In the genomic region with DNA sequence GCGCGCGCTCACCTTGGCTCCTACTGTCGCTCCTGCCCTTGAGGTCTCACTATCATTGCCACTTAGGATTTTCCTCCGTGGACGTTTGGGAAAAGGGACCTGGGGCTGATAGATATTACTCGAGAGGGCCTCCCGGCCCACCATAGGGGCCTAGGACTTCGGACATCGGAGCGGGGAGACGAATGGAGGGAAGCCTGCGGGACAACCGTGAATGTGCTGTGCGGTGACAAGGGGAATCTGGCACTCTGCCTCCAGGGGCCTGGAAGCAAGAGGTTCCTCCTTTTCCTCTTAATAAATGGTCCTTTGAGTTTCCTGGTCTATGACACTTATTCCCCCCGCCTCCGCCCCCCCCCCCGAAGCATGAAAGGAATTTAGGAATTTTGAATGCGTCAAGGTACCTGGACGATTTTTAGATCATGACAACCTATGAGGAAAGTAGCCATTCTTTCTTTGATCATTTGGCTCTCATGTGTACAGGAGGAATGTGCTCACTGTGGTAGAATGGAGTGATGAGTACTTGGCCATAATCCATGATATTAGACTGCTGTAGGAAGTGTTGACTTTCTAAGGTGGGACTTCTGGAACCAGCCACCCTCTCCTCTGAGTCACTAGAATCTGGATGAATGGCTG, we compare ENCODE assay signal across 8 mouse cellular contexts. TPM values are rescaled to one million over a fixed set of nuclear protein-coding genes. Genes with fewer than 3 reads are reported as not detected.
DNase-seq lines count a peak whose midpoint lies in the region; ATAC-seq and TF ChIP-seq lines count a peak whose summit lies in the region.

No protein-coding gene starts in this region.

- ATAC-seq in kidney, embryonic 16.5 days (ENCODE audit: low FRiP score, low TSS enrichment), result no peak
- no peak for ATAC-seq in heart, embryonic 16.5 days (replicated peaks; ENCODE audit: extremely low read depth, insufficient read depth, low FRiP score)
- ATAC-seq in liver, embryonic 14.5 days (ENCODE audit: insufficient read depth), result no peak
- no peak for ATAC-seq in stomach, embryonic 15.5 days (ENCODE audit: insufficient read depth, low FRiP score, low read depth)

- H3K27ac ChIP-seq in kidney, embryonic 16.5 days (ENCODE audit: low read length), result peak overlapping the region; percentile 96
- H3K27ac ChIP-seq in bone marrow macrophage, adult 2 months (ENCODE audit: insufficient read depth, low read depth, low read length), result peak overlapping the region; percentile 66
- H3K27ac ChIP-seq in heart, embryonic 16.5 days (ENCODE audit: low read length), result peak overlapping the region; percentile 92
- H3K27ac ChIP-seq in liver, embryonic 14.5 days, result peak overlapping the region; percentile 67
- H3K27ac ChIP-seq in stomach, embryonic 15.5 days, result peak overlapping the region; percentile 96

- H3K36me3 ChIP-seq in kidney, embryonic 16.5 days (ENCODE audit: insufficient read depth, low read length), result peaks cover 12% of the 10 kb centered on the region
- H3K36me3 ChIP-seq in heart, embryonic 16.5 days (ENCODE audit: control insufficient read depth, insufficient read depth), result peaks cover 16% of the 10 kb centered on the region
- peaks cover 12% of the 10 kb centered on the region for H3K36me3 ChIP-seq in liver, embryonic 14.5 days (replicated peaks; ENCODE audit: control insufficient read depth, insufficient read depth, low read depth)
- peaks cover 6% of the 10 kb centered on the region; the same call in 1 of the 2 replicates for H3K36me3 ChIP-seq in stomach, embryonic 15.5 days

- H3K9me3 ChIP-seq in kidney, embryonic 16.5 days (ENCODE audit: low read length), result no peaks in the 10 kb centered on the region
- no peaks in the 10 kb centered on the region for H3K9me3 ChIP-seq in heart, embryonic 16.5 days (replicated peaks; ENCODE audit: control insufficient read depth, low read length)
- no peaks in the 10 kb centered on the region for H3K9me3 ChIP-seq in liver, embryonic 14.5 days (ENCODE audit: control insufficient read depth, low read length)
- no peaks in the 10 kb centered on the region for H3K9me3 ChIP-seq in stomach, embryonic 15.5 days

- H3K27me3 ChIP-seq in kidney, embryonic 16.5 days (ENCODE audit: insufficient read depth, low read length), result no peaks in the 10 kb centered on the region
- H3K27me3 ChIP-seq in heart, embryonic 16.5 days (ENCODE audit: control insufficient read depth, insufficient read depth, low read length), result no peaks in the 10 kb centered on the region
- H3K27me3 ChIP-seq in liver, embryonic 14.5 days (ENCODE audit: control insufficient read depth, insufficient read depth, low read length), result no peaks in the 10 kb centered on the region
- no peaks in the 10 kb centered on the region for H3K27me3 ChIP-seq in stomach, embryonic 15.5 days (replicated peaks)

- no peak for DNase-seq in kidney, adult 8-10 months
- no peak for DNase-seq in liver, embryonic 14.5 days (ENCODE audit: low read depth in 3 of 3, low spot score in 3 of 3)
- no peak for DNase-seq in right cerebral cortex, postnatal 25 days
- DNase-seq in thymus, postnatal 10 days (ENCODE audit: low spot score in 2 of 2), result no peak

- under 1% methylated on average over 20 of the region's 20 CpGs for WGBS in kidney, embryonic 16.5 days
- WGBS in heart, embryonic 16.5 days, result 1% methylated on average over 20 of the region's 20 CpGs
- 3% methylated on average over 20 of the region's 20 CpGs for WGBS in liver, embryonic 14.5 days (ENCODE audit: insufficient replicate concordance)
- WGBS in stomach, embryonic 15.5 days, result 1% methylated on average over 20 of the region's 20 CpGs

- H3K4me1 ChIP-seq in kidney, embryonic 16.5 days (ENCODE audit: insufficient read depth, low read length), result peaks cover 14% of the 10 kb centered on the region
- peaks cover 22% of the 10 kb centered on the region for H3K4me1 ChIP-seq in bone marrow macrophage, adult 2 months (ENCODE audit: control insufficient read depth, insufficient read depth, low read length)
- peaks cover 8% of the 10 kb centered on the region for H3K4me1 ChIP-seq in heart, embryonic 16.5 days (ENCODE audit: control insufficient read depth, insufficient read depth, low read length)
- peaks cover 5% of the 10 kb centered on the region in 2 experiments for H3K4me1 ChIP-seq in liver, embryonic 14.5 days (replicated peaks; ENCODE audit: control insufficient read depth in 2 of 2, insufficient read depth in 2 of 2, low read length in 1 of 2)
- no peaks in the 10 kb centered on the region; the same call in 1 of the 2 replicates for H3K4me1 ChIP-seq in stomach, embryonic 15.5 days

- no peak for TF ChIP-seq CTCF in bone marrow macrophage, adult 2 months (IDR thresholded peaks at IDR 0.05; ENCODE audit: low read depth, low read length)
- TF ChIP-seq CTCF in liver, embryonic 14.5 days (IDR thresholded peaks at IDR 0.05; ENCODE audit: low read depth), result no peak

- TF ChIP-seq EP300 in liver, embryonic 14.5 days (IDR thresholded peaks at IDR 0.05; ENCODE audit: low read depth), result no peak

- peak overlapping the region; percentile 96 for H3K4me3 ChIP-seq in kidney, embryonic 16.5 days (ENCODE audit: low read length)
- peak overlapping the region; percentile 86 for H3K4me3 ChIP-seq in bone marrow macrophage, adult 2 months (ENCODE audit: insufficient read depth, low read length)
- peak overlapping the region; percentile 92 for H3K4me3 ChIP-seq in heart, embryonic 16.5 days (ENCODE audit: low read length)
- peak overlapping the region; percentile 85 to 90 for H3K4me3 ChIP-seq in liver, embryonic 14.5 days (ENCODE audit: insufficient read depth in 1 of 2, low read depth in 2 of 2, low read length in 2 of 2)
- peak overlapping the region; percentile 86 for H3K4me3 ChIP-seq in stomach, embryonic 15.5 days (replicated peaks)

- peak overlapping the region; percentile 83 for H3K4me2 ChIP-seq in kidney, embryonic 16.5 days (replicated peaks; ENCODE audit: low read depth, low read length)
- H3K4me2 ChIP-seq in heart, embryonic 16.5 days (ENCODE audit: low read depth, low read length), result peak overlapping the region; percentile 85
- H3K4me2 ChIP-seq in liver, embryonic 14.5 days (ENCODE audit: low read depth), result peak overlapping the region; percentile 96
- H3K4me2 ChIP-seq in stomach, embryonic 15.5 days, result peak overlapping the region; percentile 69

- no peak for TF ChIP-seq POLR2A in bone marrow macrophage, adult 2 months (IDR thresholded peaks at IDR 0.05; ENCODE audit: borderline replicate concordance, low read depth, low read length)

- H3K9ac ChIP-seq in kidney, embryonic 16.5 days (replicated peaks; ENCODE audit: low read length), result peak overlapping the region; percentile 89
- H3K9ac ChIP-seq in heart, embryonic 16.5 days (ENCODE audit: low read length), result peak overlapping the region; percentile 92
- peak overlapping the region; percentile 92 for H3K9ac ChIP-seq in liver, embryonic 14.5 days (replicated peaks)
- H3K9ac ChIP-seq in stomach, embryonic 15.5 days, result peak overlapping the region; percentile 73

RNA-seq across cellular contexts. Expression of gene Arf2, which starts 0.7 kb away (rescaled TPM):
- polyA plus RNA-seq in kidney, embryonic 16.5 days (2015; fragmentation: Nextera tagmentation; extraction: Ambion mirVana), result 67.8 and 69.8 TPM in 2 replicates
- polyA plus RNA-seq in bone marrow macrophage, adult 2 months (2012; ENCODE audit: insufficient read depth, insufficient read length, missing spikeins), result 45.7 and 46.4 TPM in 2 replicates
- 59.2 and 62.7 TPM in 2 replicates for polyA plus RNA-seq in heart, embryonic 16.5 days (2015; fragmentation: Nextera tagmentation; extraction: Ambion mirVana)
- 8.3 and 12.1 TPM in 2 replicates for polyA plus RNA-seq in liver, embryonic 14.5 days (2012; rRNA removed)
- polyA plus RNA-seq in liver, embryonic 14.5 days (2014; fragmentation: Nextera tagmentation; extraction: Ambion mirVana), result 17.5 and 21.0 TPM in 2 replicates
- polyA plus RNA-seq in stomach, embryonic 15.5 days (2015; fragmentation: Nextera tagmentation; extraction: Ambion mirVana), result 53.1 and 55.8 TPM in 2 replicates

RNA-seq across cellular contexts. Expression of gene Nsf, which starts 13.4 kb away (rescaled TPM):
- 47.5 and 54.2 TPM in 2 replicates for polyA plus RNA-seq in kidney, embryonic 16.5 days (2015; fragmentation: Nextera tagmentation; extraction: Ambion mirVana)
- polyA plus RNA-seq in bone marrow macrophage, adult 2 months (2012; ENCODE audit: insufficient read depth, insufficient read length, missing spikeins), result 64.8 and 69.5 TPM in 2 replicates
- 32.8 and 35.3 TPM in 2 replicates for polyA plus RNA-seq in heart, embryonic 16.5 days (2015; fragmentation: Nextera tagmentation; extraction: Ambion mirVana)
- polyA plus RNA-seq in liver, embryonic 14.5 days (2012; rRNA removed), result 10.7 and 12.9 TPM in 2 replicates
- polyA plus RNA-seq in liver, embryonic 14.5 days (2014; fragmentation: Nextera tagmentation; extraction: Ambion mirVana), result 18.9 and 19.9 TPM in 2 replicates
- 44.9 and 45.8 TPM in 2 replicates for polyA plus RNA-seq in stomach, embryonic 15.5 days (2015; fragmentation: Nextera tagmentation; extraction: Ambion mirVana)
